Mouse (Mus musculus): Measurements from ENCODE around the gene Fabp3.

GRCm38 (mm10) chr4:130360238-130360590, 51.8 kb downstream of the Fabp3 start:
- TF ChIP-seq GATA1 (IDR thresholded peaks at IDR 0.05; ENCODE audit: low read length) (no peak), TAL1 (IDR thresholded peaks at IDR 0.05; ENCODE audit: low read length) (no peak)
